Mouse (Mus musculus) CH12.LX (cell line): ENCODE data around the gene Sds.

Experiments
- CHD2 ChIP-seq: IDR thresholded peaks from 2 replicates; pipeline ENCODE4 v1.6.1; 2011; ENCODE audit warnings: low read length, improper control_type of control experiment
- CTCF ChIP-seq, 2 experiments: IDR thresholded peaks in 1 of 2; conservative IDR thresholded peaks in 1 of 2; 2 replicates each; pipeline ENCODE4 v1.5.1; 2011 to 2012; ENCODE audit warnings: low read depth in 2 of 2, low read length in 2 of 2, improper control_type of control experiment in 1 of 2, inconsistent platforms in 1 of 2, mild to moderate bottlenecking in 1 of 2, moderate library complexity in 1 of 2
- ELF1 ChIP-seq: IDR thresholded peaks from 2 replicates; pipeline ENCODE4 v1.6.1; 2014; ENCODE audit warnings: low read depth, mild to moderate bottlenecking, inconsistent platforms, low read length, improper control_type of control experiment
- GABPA ChIP-seq: IDR thresholded peaks from 2 replicates; pipeline ENCODE4 v1.6.1; 2012; ENCODE audit warnings: low read depth, low read length, improper control_type of control experiment, inconsistent platforms; ENCODE audit not compliant: insufficient replicate concordance
- KAT2A ChIP-seq: IDR thresholded peaks from 2 replicates; pipeline ENCODE4 v1.6.1; 2012; ENCODE audit warnings: low read length, improper control_type of control experiment, inconsistent platforms; ENCODE audit not compliant: insufficient replicate concordance
- MYC ChIP-seq: IDR thresholded peaks from 2 replicates; pipeline ENCODE4 v1.6.1; 2011; ENCODE audit warnings: low read depth, mild to moderate bottlenecking, improper control_type of control experiment, low read length
- POLR2A ChIP-seq: IDR thresholded peaks from 2 replicates; pipeline ENCODE4 v1.6.1; 2011; ENCODE audit warnings: low read depth, mild to moderate bottlenecking, improper control_type of control experiment, low read length
- POLR2AphosphoS2 ChIP-seq: IDR thresholded peaks from 2 replicates; pipeline ENCODE4 v1.6.1; 2011; ENCODE audit warnings: low read depth, low read length, improper control_type of control experiment
- ZC3H11A ChIP-seq: IDR thresholded peaks from 2 replicates; pipeline ENCODE4 v1.6.1; 2012; ENCODE audit warnings: low read depth, mild to moderate bottlenecking, inconsistent platforms, low read length, improper control_type of control experiment

DNA sequence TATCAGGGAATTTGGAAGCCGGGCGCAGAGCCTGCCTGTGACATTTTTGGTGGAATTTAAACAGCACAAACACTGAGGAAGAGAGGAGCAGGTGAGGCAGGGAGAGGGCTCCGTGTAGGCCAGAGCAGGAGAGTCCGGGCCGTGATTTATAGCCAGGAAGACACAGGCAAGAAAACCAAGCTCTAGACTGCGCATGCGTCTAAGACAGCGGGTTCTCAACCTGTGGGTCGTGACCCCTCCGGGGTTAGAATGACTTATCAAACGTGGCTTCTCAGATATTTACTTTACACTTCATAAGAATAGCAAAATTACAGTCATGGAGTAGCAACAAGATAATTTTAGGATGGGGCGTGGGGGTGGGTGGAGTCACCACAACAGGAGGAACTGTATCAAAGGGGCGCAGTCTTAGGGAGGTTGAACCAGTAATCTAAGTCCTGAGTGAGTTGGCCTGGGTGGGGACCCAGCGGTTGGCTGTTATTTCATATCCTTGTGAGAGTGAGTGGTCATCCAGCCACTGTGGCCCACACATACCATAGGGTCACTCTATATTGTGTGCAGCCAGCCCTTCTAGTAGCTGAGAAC, 21.5 kb upstream of the Sds start:
- TF ChIP-seq POLR2A (no peak), KAT2A (no peak), MYC (no peak), POLR2AphosphoS2 (no peak), CTCF (conservative IDR thresholded peaks at IDR 0.05 in 1 of 2, IDR thresholded peaks at IDR 0.05 in 1 of 2; ENCODE audit: low read depth in 2 of 2, low read length in 2 of 2) (no peak), GABPA (no peak), ELF1 (no peak), CHD2 (no peak), ZC3H11A (no peak)
